Mouse (Mus musculus): ENCODE measurements at regions not wholly inside any gene's neighbourhood (a gene's known extent, or its start where the extent isn't known, plus 50 kb on each side); places are given as distances from the start of the nearest gene placed in this dataset.

DNA sequence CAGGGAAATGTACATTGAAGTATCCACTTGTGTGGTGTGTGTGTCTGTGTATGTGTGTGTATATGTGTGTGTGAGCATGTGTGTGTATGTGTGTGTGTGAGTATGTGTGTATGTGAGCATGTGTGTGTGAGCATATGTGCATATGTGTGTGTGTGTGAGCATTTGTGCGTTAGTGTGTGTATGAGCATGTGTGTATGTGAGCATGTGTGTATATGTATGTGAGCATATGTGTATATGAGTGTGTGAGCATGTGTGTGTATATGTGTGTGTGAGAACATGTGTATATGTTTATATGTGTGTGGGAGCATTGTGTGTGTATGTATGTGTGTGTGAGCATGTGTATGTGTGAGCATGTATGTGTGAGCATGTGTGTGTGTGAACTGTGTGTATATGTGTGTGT is 123.5 kb downstream of the Nuak1 start:
- TF ChIP-seq CTCF (IDR thresholded peaks at IDR 0.05; ENCODE audit: borderline replicate concordance, control insufficient read depth, extremely low read depth, insufficient read depth, low read length, poor library complexity) (no peak), POLR2A (IDR thresholded peaks at IDR 0.05; ENCODE audit: control insufficient read depth, extremely low read depth, insufficient read depth, low read length, poor library complexity) (no peak)

Data from thymus, adult 2 months (tissue).